Mouse (Mus musculus) hindbrain, embryonic 15.5 days (tissue): ENCODE measurements around the gene Nkiras1. TPM values are rescaled to one million over a fixed set of nuclear protein-coding genes. Genes with fewer than 3 reads are reported as not detected.
A peak's percentile ranks its signal among the peaks of the same experiment; 100 is the strongest.

Experiments
- ATAC-seq: fragments of 200-750 bp; cut with Nextera tagmentation; 2 replicates; pipeline ENCODE4 v1.8.0; 2017; ENCODE audit warnings: low read depth, moderate number of reproducible peaks, moderate TSS enrichment; ENCODE audit not compliant: low FRiP score
- H3K27ac ChIP-seq: fragments of 300-500 bp; sonication (generic); replicated peaks from 2 replicates; pipeline ENCODE4 v1.5.1; 2015; ENCODE audit warnings: mild to moderate bottlenecking, inconsistent platforms
- H3K27me3 ChIP-seq: fragments of 300-500 bp; sonication (generic); 2 replicates; pipeline ENCODE4 v1.6.1; 2015; ENCODE audit warnings: control low read depth, inconsistent platforms
- H3K36me3 ChIP-seq: fragments of 300-500 bp; sonication (generic); 2 replicates; pipeline ENCODE4 v1.6.1; 2015; ENCODE audit warnings: control low read depth, inconsistent platforms
- H3K4me1 ChIP-seq: fragments of 300-500 bp; sonication (generic); replicated peaks from 2 replicates; pipeline ENCODE4 v1.6.1; 2015; ENCODE audit warnings: control low read depth, inconsistent platforms
- H3K4me2 ChIP-seq: fragments of 300-500 bp; sonication (generic); 2 replicates; pipeline ENCODE4 v1.6.1; 2015; ENCODE audit warnings: moderate library complexity, mild to moderate bottlenecking, inconsistent platforms
- H3K4me3 ChIP-seq: fragments of 300-500 bp; sonication (generic); 2 replicates; pipeline ENCODE4 v1.5.1; 2015; ENCODE audit warnings: mild to moderate bottlenecking, inconsistent platforms
- H3K9ac ChIP-seq: fragments of 300-500 bp; sonication (generic); 2 replicates; pipeline ENCODE4 v1.6.1; 2015; ENCODE audit warnings: inconsistent platforms
- H3K9me3 ChIP-seq: fragments of 300-500 bp; sonication (generic); 2 replicates; pipeline ENCODE4 v1.6.1; 2016; ENCODE audit warnings: control low read depth, inconsistent platforms
- WGBS: fragments of 180-500 bp; shearing (Covaris S2); methylation state at CpG from one replicate; pipeline ENCODE4 v1.1.7; 2015; 5-methylcytosine and 5-hydroxymethylcytosine counted together
- polyA plus RNA-seq: library from polyadenylated mRNA; unstranded; fragments of >200 nt; fragmentation: Nextera tagmentation; extraction: Ambion mirVana; gene quantifications from 2 replicates; pipeline ENCODE4 v1.2.1, GENCODE M21; 2015

The Nkiras1 gene
- polyA plus RNA-seq, 1 experiment from 2014 or later: 54.9 TPM

DNA sequence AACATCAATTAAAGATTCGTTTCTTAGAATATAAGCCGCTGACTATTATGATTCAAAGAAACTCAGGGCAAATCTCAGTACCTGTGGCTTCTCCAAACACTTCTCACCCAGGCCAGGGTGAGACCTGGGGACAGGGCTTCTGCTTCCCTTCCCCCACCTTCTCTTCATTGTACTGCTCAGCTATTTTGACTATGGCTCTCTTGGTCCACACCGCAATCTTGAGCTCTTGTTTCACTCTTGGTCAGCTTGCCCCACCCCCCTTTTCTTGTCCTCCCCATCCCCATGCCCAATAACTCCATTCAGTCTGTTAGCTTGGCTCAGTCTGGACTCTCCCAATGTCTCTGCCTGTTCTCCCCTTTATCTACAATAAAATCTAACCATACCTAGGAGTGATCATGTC, 14.5 kb downstream of the Nkiras1 start:
- H3K27ac ChIP-seq: no peak overlapping the region
- H3K27me3 ChIP-seq: no peaks in the 10 kb centered on the region
- no peak for ATAC-seq
- H3K36me3 ChIP-seq: peaks cover 9% of the 10 kb centered on the region
- H3K4me3 ChIP-seq: no peak overlapping the region
- WGBS: 93% methylated on average over 3 of the region's 3 CpGs
- H3K4me2 ChIP-seq: no peak overlapping the region
- no peak overlapping the region for H3K9ac ChIP-seq
- no peaks in the 10 kb centered on the region for H3K9me3 ChIP-seq
- H3K4me1 ChIP-seq: no peaks in the 10 kb centered on the region

DNA sequence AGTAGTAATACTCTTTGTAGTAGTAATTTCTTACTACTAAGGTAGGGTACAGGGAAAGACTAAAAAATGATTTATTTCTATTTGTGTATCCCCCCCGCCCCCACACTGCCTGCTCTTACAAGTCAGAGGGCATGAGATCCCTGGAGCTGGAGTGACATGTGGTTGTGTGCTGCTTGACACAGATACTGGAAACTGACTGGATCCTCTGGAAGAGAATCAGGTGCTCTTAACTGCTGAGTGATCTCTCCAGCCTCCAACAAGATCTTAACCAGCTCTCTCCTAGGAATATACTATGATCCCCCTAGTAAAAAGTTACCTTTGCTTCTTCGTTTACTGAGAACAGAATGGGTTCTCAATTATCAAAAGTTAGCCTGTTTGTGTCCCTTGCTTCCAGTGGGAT, 15.5 kb downstream of the Nkiras1 start:
- ATAC-seq: no peak
- no peaks in the 10 kb centered on the region for H3K4me1 ChIP-seq
- no peak overlapping the region for H3K9ac ChIP-seq
- H3K27ac ChIP-seq: no peak overlapping the region
- no peak overlapping the region for H3K4me3 ChIP-seq
- H3K9me3 ChIP-seq: no peaks in the 10 kb centered on the region
- no peaks in the 10 kb centered on the region for H3K27me3 ChIP-seq
- peaks cover 9% of the 10 kb centered on the region for H3K36me3 ChIP-seq
- 93% methylated on average over 2 of the region's 2 CpGs for WGBS
- H3K4me2 ChIP-seq: no peak overlapping the region

DNA sequence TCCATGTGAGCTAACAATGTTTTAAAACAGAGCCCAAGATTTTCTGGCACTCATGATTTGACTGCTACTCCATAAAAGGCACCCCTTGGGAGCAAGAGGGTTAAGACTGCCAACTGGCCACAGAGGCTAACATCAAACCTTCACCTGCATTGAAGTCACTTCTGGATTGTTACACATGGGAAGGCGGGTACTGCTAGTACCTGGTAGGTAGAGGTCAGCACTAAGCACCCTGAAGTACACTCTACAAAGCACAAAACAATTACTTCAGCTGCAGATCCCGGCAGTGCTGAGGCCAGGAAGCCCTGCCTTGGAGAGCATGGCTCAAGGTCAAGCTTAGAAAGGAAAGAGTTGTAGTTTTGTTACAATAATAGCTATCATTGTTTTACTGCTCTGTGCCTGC, 16.5 kb downstream of the Nkiras1 start:
- no peak for ATAC-seq
- Histone ChIP-seq H3K9ac (no peak overlapping the region), H3K27me3 (no peaks in the 10 kb centered on the region), H3K4me2 (no peak overlapping the region), H3K4me1 (no peaks in the 10 kb centered on the region), H3K36me3 (peaks cover 6% of the 10 kb centered on the region), H3K9me3 (no peaks in the 10 kb centered on the region), H3K27ac (no peak overlapping the region), H3K4me3 (no peak overlapping the region)
- 78% methylated on average over 2 of the region's 2 CpGs for WGBS

DNA sequence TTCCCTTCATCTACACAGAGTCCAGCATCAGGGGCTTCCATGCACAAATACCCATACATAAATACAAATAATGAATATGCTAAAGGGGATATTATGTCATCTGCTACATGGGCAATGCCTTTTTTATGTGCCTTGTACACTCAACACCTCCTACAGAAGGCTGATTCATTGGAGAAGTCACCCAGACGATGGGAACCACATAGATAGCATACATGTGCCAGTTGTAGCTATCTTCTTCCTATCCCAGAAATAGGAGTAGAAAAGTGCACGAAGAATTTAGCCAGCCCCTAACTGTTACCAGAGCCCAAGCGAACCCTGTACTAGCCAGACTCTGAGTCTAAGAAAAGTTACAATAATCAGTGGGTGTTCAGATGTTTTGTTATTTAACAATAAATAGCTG, 21.2 kb downstream of the Nkiras1 start:
- no peak overlapping the region for H3K27ac ChIP-seq
- no peak overlapping the region for H3K4me3 ChIP-seq
- no peaks in the 10 kb centered on the region for H3K36me3 ChIP-seq
- 93% methylated on average over 3 of the region's 3 CpGs for WGBS
- no peak overlapping the region for H3K9ac ChIP-seq
- H3K9me3 ChIP-seq: no peaks in the 10 kb centered on the region
- H3K4me2 ChIP-seq: no peak overlapping the region
- ATAC-seq: no peak
- H3K4me1 ChIP-seq: no peaks in the 10 kb centered on the region
- no peaks in the 10 kb centered on the region for H3K27me3 ChIP-seq

DNA sequence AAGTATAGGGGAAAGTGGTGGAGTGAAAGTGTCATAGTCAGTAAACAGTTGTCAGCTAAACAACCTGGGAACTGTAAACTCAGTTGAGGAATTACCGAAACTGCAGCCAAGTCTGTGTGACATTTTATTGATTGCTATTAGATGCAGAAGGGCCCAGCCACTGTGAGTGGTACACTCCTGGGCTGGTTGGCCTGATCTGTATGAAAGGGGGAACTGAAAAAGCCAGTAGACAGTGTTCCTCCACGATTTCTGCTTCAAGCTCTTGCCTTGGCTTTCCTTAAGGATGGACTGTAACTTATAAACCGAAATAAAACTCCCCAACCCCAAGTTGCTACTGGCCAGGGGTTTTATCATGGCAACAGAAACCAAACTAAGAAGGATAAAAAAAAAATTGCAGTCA, 21.6 kb downstream of the Nkiras1 start:
- ATAC-seq: no peak
- H3K4me1 ChIP-seq: no peaks in the 10 kb centered on the region
- H3K27ac ChIP-seq: no peak overlapping the region
- H3K36me3 ChIP-seq: no peaks in the 10 kb centered on the region
- H3K9me3 ChIP-seq: no peaks in the 10 kb centered on the region
- WGBS: 89% methylated on average over 3 of the region's 3 CpGs
- no peak overlapping the region for H3K4me2 ChIP-seq
- H3K27me3 ChIP-seq: no peaks in the 10 kb centered on the region
- H3K9ac ChIP-seq: no peak overlapping the region
- H3K4me3 ChIP-seq: no peak overlapping the region

DNA sequence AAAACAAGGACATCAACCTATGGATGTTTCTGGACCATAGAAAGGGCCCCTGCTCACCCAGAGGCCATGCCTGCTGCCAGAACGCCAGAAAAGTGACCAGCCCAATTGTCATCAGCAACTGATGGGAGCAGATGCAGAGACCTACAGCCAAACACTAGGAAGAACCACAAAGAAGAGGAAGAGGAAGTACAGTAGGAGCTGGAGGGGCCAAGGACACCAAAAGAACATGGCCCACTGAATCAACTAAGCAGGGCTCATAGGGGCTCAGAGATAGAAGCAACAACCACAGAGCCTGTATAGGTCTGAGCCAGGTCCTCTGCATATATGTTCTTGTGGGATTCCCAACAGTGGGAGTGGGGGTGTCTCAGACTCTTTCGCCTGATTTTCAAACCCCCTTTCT, 26.5 kb downstream of the Nkiras1 start:
- Histone ChIP-seq H3K36me3 (0 out of 2 replicates have a peak, but pooled peaks cover 2% of the 10 kb centered on the region), H3K27ac (no peak overlapping the region), H3K9me3 (no peaks in the 10 kb centered on the region), H3K4me2 (no peak overlapping the region), H3K4me3 (no peak overlapping the region), H3K9ac (no peak overlapping the region), H3K4me1 (no peaks in the 10 kb centered on the region), H3K27me3 (no peaks in the 10 kb centered on the region)
- 88% methylated on average over 2 of the region's 2 CpGs for WGBS
- ATAC-seq: no peak

DNA sequence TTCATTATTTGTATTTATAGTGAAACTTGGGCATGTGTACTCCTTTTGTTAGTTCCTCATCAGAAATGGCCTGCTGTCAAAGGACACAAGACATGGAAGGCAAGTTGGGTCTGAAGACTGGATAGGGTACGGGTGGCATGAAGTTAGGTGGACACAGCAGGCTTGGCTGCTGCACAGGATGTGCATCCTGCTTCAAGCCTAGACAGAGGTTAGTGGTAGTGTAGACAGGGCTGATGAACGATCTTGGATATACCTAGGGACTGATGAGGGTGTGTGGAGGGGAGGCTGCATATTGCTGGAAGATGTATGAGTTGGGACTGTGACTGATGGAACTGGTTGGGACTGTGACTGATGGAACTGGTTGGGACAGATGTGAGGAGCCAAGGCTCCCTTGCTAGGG, 27.9 kb downstream of the Nkiras1 start:
- ATAC-seq: no peak
- H3K27me3 ChIP-seq: no peaks in the 10 kb centered on the region
- 89% methylated on average over 2 of the region's 2 CpGs for WGBS
- H3K27ac ChIP-seq: no peak overlapping the region
- no peak overlapping the region for H3K4me2 ChIP-seq
- 0 out of 2 replicates have a peak, but pooled peaks cover 2% of the 10 kb centered on the region for H3K36me3 ChIP-seq
- no peaks in the 10 kb centered on the region; the same call in 1 of the 2 replicates for H3K4me1 ChIP-seq
- no peak overlapping the region for H3K4me3 ChIP-seq
- no peaks in the 10 kb centered on the region for H3K9me3 ChIP-seq
- no peak overlapping the region for H3K9ac ChIP-seq

DNA sequence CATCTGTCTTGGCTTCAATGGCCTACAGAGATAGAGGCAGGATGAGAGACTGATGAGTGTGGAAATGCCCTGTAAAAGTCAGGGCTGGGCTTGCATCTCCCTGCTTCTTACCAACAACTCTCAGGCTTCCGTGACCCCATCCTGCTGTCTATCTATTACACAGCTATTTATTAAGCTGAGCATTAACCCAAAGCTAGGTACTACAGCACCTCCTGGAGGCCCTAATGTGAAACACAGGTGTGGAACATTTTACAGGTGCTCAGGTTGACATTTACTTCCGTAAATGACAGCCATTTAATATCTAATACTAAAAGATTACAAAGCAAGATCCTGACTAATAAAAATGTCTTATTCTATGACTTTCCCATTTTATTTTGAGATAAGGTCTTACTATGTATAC, 29.7 kb downstream of the Nkiras1 start:
- H3K9me3 ChIP-seq: no peaks in the 10 kb centered on the region
- no peak for ATAC-seq

DNA sequence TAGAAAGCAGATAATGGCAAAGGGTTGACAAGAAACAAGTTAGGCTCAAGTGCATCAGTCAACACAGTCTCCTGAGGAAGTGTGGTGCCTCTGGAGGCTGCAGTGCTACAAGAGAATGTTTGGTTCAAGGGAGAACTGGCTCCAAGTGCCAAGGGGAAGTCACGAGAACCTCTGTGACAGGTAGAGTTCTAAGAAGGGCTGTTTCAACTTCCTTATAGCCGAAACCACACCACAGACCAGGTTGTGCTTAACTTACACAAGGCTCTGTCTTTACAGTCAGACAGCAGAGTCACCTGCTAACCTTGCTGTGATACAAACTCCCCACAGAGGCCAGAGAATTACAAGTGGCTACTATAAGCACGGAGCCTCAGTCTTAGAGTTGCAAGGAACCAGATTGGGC, 30.7 kb downstream of the Nkiras1 start:
- no peak overlapping the region for H3K9ac ChIP-seq
- ATAC-seq: no peak
- H3K27me3 ChIP-seq: no peaks in the 10 kb centered on the region
- H3K4me2 ChIP-seq: no peak overlapping the region
- H3K36me3 ChIP-seq: peaks cover 7% of the 10 kb centered on the region; the same call in 1 of the 2 replicates
- H3K4me1 ChIP-seq: no peaks in the 10 kb centered on the region; the same call in 1 of the 2 replicates
- no peak overlapping the region for H3K27ac ChIP-seq
- no peak overlapping the region for H3K4me3 ChIP-seq
- H3K9me3 ChIP-seq: no peaks in the 10 kb centered on the region
- 95% methylated on average over 3 of the region's 3 CpGs for WGBS

More for the DNA sequence above, 29.7 kb downstream of the Nkiras1 start:
- WGBS: 96% methylated on average over 2 of the region's 2 CpGs
- H3K27ac ChIP-seq: no peak overlapping the region
- no peaks in the 10 kb centered on the region; the same call in 1 of the 2 replicates for H3K4me1 ChIP-seq
- peaks cover 3% of the 10 kb centered on the region; the same call in 1 of the 2 replicates for H3K36me3 ChIP-seq
- no peaks in the 10 kb centered on the region for H3K27me3 ChIP-seq
- no peak overlapping the region for H3K4me3 ChIP-seq
- H3K9ac ChIP-seq: no peak overlapping the region
- H3K4me2 ChIP-seq: no peak overlapping the region

DNA sequence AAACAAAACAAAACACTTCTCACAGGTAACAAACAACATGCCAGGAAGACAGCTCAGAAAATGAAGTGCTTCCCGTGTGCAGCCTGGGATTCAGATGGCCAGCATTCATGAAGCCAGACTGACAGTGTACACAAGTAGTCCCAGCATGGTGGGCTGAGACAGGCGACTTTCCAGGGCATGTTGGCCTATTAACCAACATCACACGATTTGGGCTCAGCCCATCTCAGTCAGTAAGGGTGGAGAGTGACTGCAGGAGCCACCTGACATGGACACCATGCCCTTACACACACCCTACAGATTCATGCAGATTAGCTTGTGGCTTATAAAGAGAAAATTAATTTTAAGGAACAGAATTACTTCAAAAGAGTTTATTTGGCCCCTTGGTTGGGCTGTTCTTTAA, 31.8 kb downstream of the Nkiras1 start:
- whole genome bisulfite sequencing: 75% methylated on average over 3 of the region's 3 CpGs
- Histone ChIP-seq H3K9me3 (no peaks in the 10 kb centered on the region), H3K4me2 (no peak overlapping the region), H3K27ac (no peak overlapping the region), H3K27me3 (no peaks in the 10 kb centered on the region), H3K36me3 (peaks cover 7% of the 10 kb centered on the region; the same call in 1 of the 2 replicates), H3K4me3 (no peak overlapping the region), H3K9ac (no peak overlapping the region), H3K4me1 (no peaks in the 10 kb centered on the region; the same call in 1 of the 2 replicates)
- ATAC-seq: no peak

DNA sequence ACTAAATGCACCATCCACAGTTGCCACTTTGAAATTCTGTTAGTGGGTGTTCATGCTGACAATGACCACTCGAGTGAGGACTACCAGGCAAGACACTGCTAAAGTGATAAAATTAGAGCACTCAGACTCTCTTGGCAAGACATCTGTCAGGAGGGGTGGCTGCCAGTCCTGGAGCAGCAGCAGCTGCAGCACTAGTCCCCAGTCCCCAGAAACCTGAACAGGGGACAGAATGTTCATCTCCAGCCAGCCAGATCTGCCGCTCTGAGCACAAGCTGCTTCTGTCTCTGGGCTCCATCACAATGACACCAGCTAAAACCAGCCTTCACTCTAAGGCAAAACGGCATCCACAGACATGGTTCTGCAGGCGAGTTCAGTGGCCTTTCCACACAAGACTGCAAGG, 32.3 kb downstream of the Nkiras1 start:
- 80% methylated on average over 4 of the region's 4 CpGs for WGBS
- Histone ChIP-seq H3K9ac (no peak overlapping the region), H3K27ac (no peak overlapping the region), H3K36me3 (peaks cover 7% of the 10 kb centered on the region; the same call in 1 of the 2 replicates), H3K9me3 (no peaks in the 10 kb centered on the region), H3K27me3 (no peaks in the 10 kb centered on the region), H3K4me2 (no peak overlapping the region), H3K4me1 (no peaks in the 10 kb centered on the region; the same call in 1 of the 2 replicates), H3K4me3 (no peak overlapping the region)
- peak; percentile 20; the same call in 1 of the 2 replicates for ATAC-seq

DNA sequence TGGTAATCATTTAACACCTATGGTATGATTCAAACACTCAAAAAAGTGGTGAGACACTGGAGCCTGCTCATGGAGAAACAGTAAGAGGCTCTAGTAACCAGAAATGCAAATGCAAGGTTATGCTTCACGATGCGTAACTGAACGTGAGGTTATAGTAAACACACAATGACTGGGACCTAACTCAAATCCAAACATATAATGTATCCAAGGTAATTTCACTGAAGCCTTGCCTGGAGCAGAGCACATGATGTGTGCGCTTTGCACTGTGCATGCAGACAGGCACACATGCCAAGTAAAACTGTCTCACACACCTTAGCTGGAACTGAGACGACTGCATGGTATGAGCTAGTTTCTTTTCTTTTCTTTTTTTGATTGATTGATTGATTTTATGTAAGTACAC, 33.2 kb downstream of the Nkiras1 start:
- Histone ChIP-seq H3K4me2 (no peak overlapping the region), H3K36me3 (peaks cover 7% of the 10 kb centered on the region; the same call in 1 of the 2 replicates), H3K4me1 (no peaks in the 10 kb centered on the region; the same call in 1 of the 2 replicates), H3K9ac (no peak overlapping the region), H3K4me3 (no peak overlapping the region), H3K27ac (no peak overlapping the region), H3K9me3 (no peaks in the 10 kb centered on the region), H3K27me3 (no peaks in the 10 kb centered on the region)
- peak; percentile 51; the same call in 1 of the 2 replicates for ATAC-seq
- WGBS: 91% methylated on average over 5 of the region's 5 CpGs
